11 mouse cellular contexts compared by ENCODE assay signal in genomic region chr7:44602443-44602842, GRCm38 (mm10). TPM values are rescaled to one million over a fixed set of nuclear protein-coding genes. Genes with fewer than 3 reads are reported as not detected.
DNase-seq lines count a peak whose midpoint lies in the region; ATAC-seq lines count a peak whose summit lies in the region.
"Had no signal": no experiment of that assay in that cellular context is flagged by ENCODE, and none has a peak within 500 bp of the region (broad histone marks: within the 10 kb centered on the region; RNA-seq: fewer than 3 reads in every experiment).

No protein-coding gene starts in this region.

- no peaks in the 10 kb centered on the region for H3K9me3 ChIP-seq in forebrain, embryonic 13.5 days (replicated peaks)
- H3K9me3 ChIP-seq: limb, embryonic 15.5 days had no signal

- peak; percentile 44; the same call in 1 of the 2 replicates for ATAC-seq in forebrain, embryonic 13.5 days

- H3K4me2 ChIP-seq in forebrain, embryonic 13.5 days, result peak overlapping the region; percentile 16; the same call in 1 of the 2 replicates
- H3K4me2 ChIP-seq: limb, embryonic 15.5 days had no signal

- no peak overlapping the region for H3K9ac ChIP-seq in forebrain, embryonic 13.5 days
- H3K9ac ChIP-seq: limb, embryonic 15.5 days had no signal

- 20% methylated on average over 10 of the region's 11 CpGs for WGBS in forebrain, embryonic 13.5 days

- H3K4me3 ChIP-seq in forebrain, embryonic 13.5 days, result no peak overlapping the region
- H3K4me3 ChIP-seq: limb, embryonic 15.5 days had no signal

- peaks cover 77% of the 10 kb centered on the region for H3K27me3 ChIP-seq in forebrain, embryonic 13.5 days

- H3K36me3 ChIP-seq in forebrain, embryonic 13.5 days (ENCODE audit: poor library complexity, severe bottlenecking), result no peaks in the 10 kb centered on the region
- H3K36me3 ChIP-seq: limb, embryonic 15.5 days had no signal

- no peak overlapping the region for H3K27ac ChIP-seq in forebrain, embryonic 13.5 days
- H3K27ac ChIP-seq: limb, embryonic 15.5 days had no signal

- peak; percentile 44 for DNase-seq in embryo, embryonic 11 days
- DNase-seq in embryo, embryonic 10 days (ENCODE audit: low spot score), result no peak
- peak; percentile 69 to 79 for DNase-seq in layer of hippocampus, postnatal 25 days (ENCODE audit: extremely low spot score in 1 of 2, low spot score in 1 of 2)
- DNase-seq in retina, postnatal 7 days (ENCODE audit: low read depth, low spot score), result peak; percentile 54
- DNase-seq in lung, postnatal 25 days (ENCODE audit: low spot score), result no peak
- DNase-seq in adrenal gland, postnatal 36 days, result no peak
- no peak for DNase-seq in gastrocnemius, adult 18-20 months (ENCODE audit: low spot score)
- DNase-seq: heart, postnatal 10 days; thymus, postnatal 14 days had no signal

- peaks cover 37% of the 10 kb centered on the region for H3K4me1 ChIP-seq in forebrain, embryonic 13.5 days

RNA-seq across cellular contexts. Expression of gene Kcnc3, which starts 12.0 kb away (rescaled TPM):
- 2.1 and 2.4 TPM in 2 replicates for polyA plus RNA-seq in forebrain, embryonic 13.5 days (2015; fragmentation: Nextera tagmentation; extraction: Ambion mirVana)
- 100 to 1,000 TPM; 167 to 190 TPM for total RNA-seq in layer of hippocampus, postnatal 25 days (2021)
- 1 to 10 TPM; 2.6 to 3.9 TPM for total RNA-seq in adrenal gland, postnatal 36 days (2021)
- 1 to 10 TPM; 3.7 to 5.1 TPM for total RNA-seq in gastrocnemius, adult 18-20 months (2021)

RNA-seq across cellular contexts. Expression of gene Napsa, which starts 30.3 kb away (rescaled TPM):
- 0.53 and 0.57 TPM in 2 replicates for polyA plus RNA-seq in forebrain, embryonic 13.5 days (2015; fragmentation: Nextera tagmentation; extraction: Ambion mirVana)
- total RNA-seq in layer of hippocampus, postnatal 25 days (2021), result not detected
- under 1 TPM; 0.40 to 0.89 TPM for total RNA-seq in adrenal gland, postnatal 36 days (2021)
- under 1 TPM; 0.47 to 0.91 TPM for total RNA-seq in gastrocnemius, adult 18-20 months (2021)

RNA-seq across cellular contexts. Expression of gene Nr1h2, which starts 48.7 kb away (rescaled TPM):
- polyA plus RNA-seq in forebrain, embryonic 13.5 days (2015; fragmentation: Nextera tagmentation; extraction: Ambion mirVana), result 76.0 and 76.2 TPM in 2 replicates
- total RNA-seq in layer of hippocampus, postnatal 25 days (2021), result 10 to 100 TPM; 60.6 to 66.3 TPM
- total RNA-seq in adrenal gland, postnatal 36 days (2021), result 100 to 1,000 TPM in 1 of 2 experiments, 10 to 100 TPM in 1; 98.5 to 113 TPM
- 10 to 100 TPM; 42.7 to 45.2 TPM for total RNA-seq in gastrocnemius, adult 18-20 months (2021)

RNA-seq across cellular contexts. Expression of gene Pold1, which starts 53.8 kb away (rescaled TPM):
- 77.8 and 89.7 TPM in 2 replicates for polyA plus RNA-seq in forebrain, embryonic 13.5 days (2015; fragmentation: Nextera tagmentation; extraction: Ambion mirVana)
- 1 to 10 TPM; 7.3 to 8.9 TPM for total RNA-seq in layer of hippocampus, postnatal 25 days (2021)
- 10 to 100 TPM; 12.6 to 17.0 TPM for total RNA-seq in adrenal gland, postnatal 36 days (2021)
- total RNA-seq in gastrocnemius, adult 18-20 months (2021), result 1 to 10 TPM; 4.6 to 4.8 TPM

Comparison
In these comparisons a context has a peak if more than half of its experiments do, and no peak if none do; other contexts are left out.
1. DNase-seq: peak in embryo, embryonic 11 days (single experiment), layer of hippocampus, postnatal 25 days (2 of 2) and retina, postnatal 7 days (single experiment); none in embryo, embryonic 10 days (single experiment), lung, postnatal 25 days (single experiment), adrenal gland, postnatal 36 days (0 of 2) and gastrocnemius, adult 18-20 months (single experiment).
2. RNA of gene Kcnc3, which starts 12.0 kb away (total RNA-seq): 167 to 190 TPM in layer of hippocampus, postnatal 25 days; 3.7 to 5.1 TPM in gastrocnemius, adult 18-20 months and 2.6 to 3.9 TPM in adrenal gland, postnatal 36 days; every median in the first group is over 10 times any median in the second.